Mouse (Mus musculus): Measurements from ENCODE around the gene Pcyt1a.

DNA sequence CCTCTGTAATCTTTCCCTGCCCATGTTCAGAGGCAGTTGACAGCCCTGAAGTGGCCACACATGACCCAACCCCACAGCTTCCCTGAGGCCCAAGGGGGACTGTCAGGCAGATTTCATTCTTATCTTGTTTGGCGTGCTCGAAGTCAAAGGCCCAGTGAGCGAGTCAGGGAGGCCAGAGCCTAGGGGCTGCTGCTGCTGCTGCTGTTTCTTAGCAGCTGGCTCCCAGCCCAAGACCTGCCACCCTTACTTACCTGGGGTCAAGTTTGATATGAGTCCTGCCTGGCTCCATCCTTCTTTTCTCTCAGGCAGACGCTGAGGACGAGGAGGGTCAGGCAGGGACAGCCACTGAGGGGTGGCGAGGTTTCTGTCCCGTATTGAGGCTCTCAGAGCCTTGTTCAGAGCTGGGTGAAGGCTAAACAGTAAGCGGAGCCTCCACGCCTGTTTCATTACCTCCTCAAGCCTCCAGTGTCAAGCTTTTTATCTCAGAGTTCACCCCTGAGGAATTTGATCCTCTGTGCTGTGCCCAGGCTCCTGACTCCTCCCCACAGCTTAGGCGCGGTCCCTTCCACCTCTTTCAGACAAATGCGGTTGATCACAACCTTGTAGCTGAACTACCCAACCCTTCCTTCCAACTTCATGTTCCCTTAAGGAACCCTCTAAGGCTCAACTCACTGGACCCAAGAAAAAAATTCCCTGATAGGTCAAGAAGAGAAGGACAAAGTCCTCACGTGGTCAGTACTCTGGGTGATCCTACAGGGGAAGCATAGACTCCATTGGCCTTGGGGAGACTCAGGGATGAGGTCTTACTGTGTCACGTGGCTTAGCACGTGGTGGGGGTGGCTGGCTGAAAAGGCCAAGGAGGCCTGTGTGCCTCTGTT is 56.8 kb downstream of the Pcyt1a start, which contains the start of gene Slc51a:
- peak; percentile 47; the same call in 1 of the 2 replicates for TF ChIP-seq GATA1 (IDR thresholded peaks at IDR 0.05; ENCODE audit: low read length)
- TF ChIP-seq TAL1 (IDR thresholded peaks at IDR 0.05; ENCODE audit: low read length), result no peak

All from erythroblast, embryonic 14.5 days (primary cell).